Mouse (Mus musculus) layer of hippocampus, postnatal 36 days (tissue): ENCODE measurements around the gene Pdhx. TPM values are rescaled to one million over a fixed set of nuclear protein-coding genes. Genes with fewer than 3 reads are reported as not detected.

Experiments used
- DNase-seq, 2 experiments: peaks; one replicate each; pipeline ENCODE4 v3.0.0; 2022
- total RNA-seq, 2 experiments: library from RNA; stranded (reverse); gene quantifications; 2 replicates each; pipeline ENCODE4 v1.2.3; 2021

Pdhx gene
- 10 to 100 TPM; 61.1 to 66.4 TPM for total RNA-seq

DNA sequence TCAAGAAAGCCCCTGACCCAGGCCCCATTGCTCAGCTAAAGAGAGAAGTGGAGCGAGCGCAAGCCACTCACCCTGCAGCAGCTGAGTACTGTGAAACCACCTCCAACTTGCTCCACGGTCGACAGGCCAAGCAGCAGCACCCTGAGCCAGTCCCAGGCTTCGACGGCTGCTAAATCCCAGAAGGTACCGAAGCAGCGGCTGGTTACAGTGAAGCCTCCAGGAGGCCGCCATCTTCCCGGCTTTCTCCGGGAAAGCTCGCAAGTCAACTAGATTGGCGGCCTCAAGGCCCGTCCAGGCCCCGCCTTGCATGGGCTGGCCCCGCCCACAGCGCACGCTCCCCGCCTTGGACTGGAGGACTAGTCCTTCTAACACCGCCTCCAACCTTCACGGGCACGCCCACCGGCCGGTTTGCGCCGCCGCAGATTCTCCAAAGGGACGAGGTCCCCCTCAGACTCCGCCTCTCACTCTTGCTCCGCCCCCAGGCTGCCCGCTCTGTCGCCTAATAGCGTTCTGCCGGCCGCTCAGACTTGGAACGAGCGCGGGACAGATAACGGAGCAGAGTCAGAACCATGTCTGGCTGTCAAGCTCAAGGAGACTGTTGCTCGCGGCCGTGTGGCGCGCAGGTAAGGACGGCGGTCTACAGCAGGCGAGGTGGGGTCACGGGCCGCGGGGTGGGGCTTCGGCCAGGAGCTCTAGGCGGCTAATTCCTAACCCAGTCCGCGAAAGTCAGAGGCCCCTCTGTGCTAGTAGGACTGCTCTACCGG lies at the start of gene Pdhx, which contains the start of gene Apip:
Gene Pdhx (minus strand): TSS at position 295 of the 764 bp plus-strand sequence.
Gene Apip (plus strand): TSS at position 457 of the 764 bp plus-strand sequence.
- DNase-seq, result peak; percentile 100

DNA sequence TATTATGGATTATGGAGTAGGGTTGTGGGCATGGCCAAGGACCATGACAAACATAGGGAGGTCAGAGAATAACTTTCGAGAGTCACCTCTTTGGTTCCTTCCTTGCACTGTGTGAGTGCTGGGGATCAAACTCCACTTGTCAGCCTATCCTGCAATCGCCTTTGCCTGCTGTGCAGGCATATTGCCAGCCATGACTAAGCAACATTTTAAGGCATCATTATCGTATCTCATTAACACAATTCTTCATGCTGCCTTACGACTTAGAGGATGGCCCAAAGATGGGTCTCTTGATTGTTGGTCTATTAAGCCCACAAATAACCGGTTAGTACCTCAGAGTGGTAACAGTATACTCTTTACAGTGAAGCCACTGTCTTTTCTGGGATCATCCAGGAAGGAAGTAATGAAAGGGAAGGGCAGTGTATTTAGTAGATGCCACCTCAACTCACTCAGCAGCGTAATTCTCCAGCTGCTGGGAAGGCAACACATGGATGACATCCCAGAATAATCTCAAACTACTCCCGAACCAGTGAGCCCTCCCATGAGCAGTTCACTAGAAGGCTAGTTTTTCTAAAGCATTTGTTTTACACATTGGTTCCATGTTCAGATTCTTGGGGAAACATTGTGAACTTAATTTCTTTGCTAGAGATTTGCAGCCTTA lies 46.0 kb upstream of the Pdhx start:
- no peak for DNase-seq

DNA sequence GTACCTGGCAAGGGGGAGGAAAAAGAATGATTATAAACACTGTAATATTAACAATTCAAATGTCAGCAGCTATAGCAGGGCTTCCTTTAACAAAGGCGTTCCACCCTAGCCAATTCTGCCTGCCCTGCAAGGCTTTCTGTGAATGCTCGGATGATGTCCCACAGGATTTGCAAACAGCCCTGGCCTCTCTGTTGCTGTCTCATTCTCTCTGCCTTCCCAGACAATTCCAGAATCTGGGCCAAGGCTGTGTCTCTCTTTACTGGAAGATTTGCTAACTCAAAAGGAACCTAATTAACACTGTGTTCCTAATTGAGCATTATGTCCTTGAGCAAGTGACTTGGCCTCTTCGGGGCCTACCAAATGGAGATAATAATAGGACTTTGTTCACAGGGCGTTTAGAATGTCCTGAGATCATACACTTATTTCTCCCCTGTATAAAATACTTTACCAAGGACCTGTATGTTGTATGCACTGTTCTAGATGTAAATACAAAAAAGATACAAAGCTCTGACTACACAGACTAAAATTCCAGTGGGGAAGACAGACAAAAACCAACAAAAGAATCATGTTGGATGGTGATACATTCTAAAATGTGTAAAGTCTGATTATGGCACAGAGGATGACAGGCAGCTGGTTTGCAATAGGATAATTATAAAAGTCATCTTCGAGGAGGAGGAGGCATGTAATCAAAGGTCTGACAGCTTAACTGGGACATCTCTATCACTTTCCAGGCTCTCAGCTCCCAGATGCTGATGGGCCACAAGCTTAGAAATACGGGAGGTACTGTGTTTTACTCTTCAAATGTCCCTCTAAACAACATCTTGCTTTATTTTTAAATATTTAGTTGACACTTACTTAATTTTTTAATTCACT lies 45.2 kb upstream of the Pdhx start:
- no peak for DNase-seq

- DNase-seq, result no peak
These were observed 43.9 kb upstream of the Pdhx start for GRCm38 (mm10) chr2:103117212-103117611.

DNA sequence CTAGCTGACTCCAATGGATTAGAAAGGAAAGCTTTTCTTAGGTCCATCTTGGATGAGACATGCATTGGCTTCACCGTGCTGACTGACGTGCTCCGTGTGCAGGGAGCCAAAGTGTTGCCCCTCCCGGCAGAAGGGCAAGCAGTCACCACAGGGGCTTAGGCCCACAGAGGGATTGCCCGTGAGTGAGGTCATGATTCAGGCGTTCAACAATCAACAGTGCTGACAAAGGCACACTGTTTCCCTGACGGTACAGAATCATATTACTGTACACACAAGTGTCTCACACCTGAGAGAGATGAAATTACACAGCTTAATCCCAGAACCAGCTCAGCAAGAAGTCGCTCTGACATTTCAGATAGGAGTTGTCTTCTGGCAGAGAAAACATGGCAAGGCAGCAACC lies 38.4 kb upstream of the Pdhx start:
- no peak for DNase-seq

DNA sequence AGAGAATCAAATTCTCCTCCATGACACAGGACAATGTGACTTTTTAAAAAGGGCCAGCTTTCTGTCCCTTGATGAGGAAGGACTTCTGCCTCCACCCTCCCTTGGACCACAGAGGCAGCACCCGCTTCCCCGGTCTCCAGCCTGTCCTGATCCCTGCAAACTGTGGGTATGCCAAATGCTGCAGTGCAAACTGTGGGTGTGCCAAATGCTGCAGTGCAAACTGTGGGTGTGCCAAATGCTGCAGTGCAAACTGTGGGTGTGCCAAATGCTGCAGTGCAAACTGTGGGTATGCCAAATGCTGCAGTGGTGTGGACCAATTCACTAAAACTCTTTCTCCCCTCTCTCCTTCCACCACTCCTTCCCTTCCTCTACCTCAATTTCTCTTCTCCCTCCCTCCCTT lies 32.9 kb upstream of the Pdhx start:
- no peak for DNase-seq

DNA sequence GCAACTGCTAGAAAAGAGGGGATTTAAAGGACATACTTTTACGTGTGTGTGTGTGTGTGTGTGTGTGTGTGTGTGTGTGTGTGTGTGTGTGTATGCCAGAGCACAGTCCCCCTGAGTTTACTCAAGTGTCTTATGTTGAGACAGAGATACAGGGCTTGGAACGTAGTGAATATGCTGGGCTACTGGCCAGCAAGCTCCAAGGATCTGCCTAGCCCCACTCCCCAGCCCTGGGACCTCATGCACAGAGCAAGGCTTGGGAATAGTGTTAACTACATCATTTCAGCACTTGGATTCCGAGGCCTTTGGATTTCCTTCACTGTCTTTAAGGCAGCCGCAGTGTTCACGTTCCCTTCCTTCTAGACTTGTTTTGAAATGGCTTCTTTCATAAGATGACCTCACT lies 29.3 kb upstream of the Pdhx start:
- DNase-seq, result no peak

GRCm38 (mm10) chr2:103089521-103089920 lies 16.2 kb upstream of the Pdhx start:
- DNase-seq, result no peak

- no peak for DNase-seq
These were observed 14.8 kb upstream of the Pdhx start for GRCm38 (mm10) chr2:103088099-103088498.

- DNase-seq, result no peak
These were observed 13.1 kb upstream of the Pdhx start for GRCm38 (mm10) chr2:103086432-103086831.

DNA sequence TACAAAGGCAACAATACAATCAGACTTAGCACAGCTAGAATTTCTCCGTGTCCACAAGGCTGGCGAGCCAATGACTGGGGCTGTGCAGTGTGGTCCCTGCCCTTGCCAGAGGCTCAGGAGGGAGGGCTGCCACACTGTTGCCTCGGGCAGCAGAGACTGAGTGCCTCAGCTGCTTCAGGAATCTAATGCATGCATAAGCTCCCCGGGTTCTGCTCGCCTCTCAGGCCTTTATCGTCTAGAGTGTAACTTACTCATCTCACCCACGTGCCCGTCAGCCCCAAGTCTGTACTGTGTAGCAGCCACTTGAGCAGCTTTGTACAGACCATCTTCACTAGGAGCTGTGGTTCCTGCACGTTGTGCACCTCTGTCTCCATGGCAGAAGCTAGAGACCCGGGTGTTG lies 12.3 kb upstream of the Pdhx start:
- no peak for DNase-seq

GRCm38 (mm10) chr2:103084451-103084850 lies 11.1 kb upstream of the Pdhx start:
- no peak for DNase-seq

- no peak for DNase-seq
These were observed 9.5 kb upstream of the Pdhx start for GRCm38 (mm10) chr2:103082853-103083252.

- no peak for DNase-seq
These were observed 8.4 kb upstream of the Pdhx start for GRCm38 (mm10) chr2:103081706-103082105.

DNA sequence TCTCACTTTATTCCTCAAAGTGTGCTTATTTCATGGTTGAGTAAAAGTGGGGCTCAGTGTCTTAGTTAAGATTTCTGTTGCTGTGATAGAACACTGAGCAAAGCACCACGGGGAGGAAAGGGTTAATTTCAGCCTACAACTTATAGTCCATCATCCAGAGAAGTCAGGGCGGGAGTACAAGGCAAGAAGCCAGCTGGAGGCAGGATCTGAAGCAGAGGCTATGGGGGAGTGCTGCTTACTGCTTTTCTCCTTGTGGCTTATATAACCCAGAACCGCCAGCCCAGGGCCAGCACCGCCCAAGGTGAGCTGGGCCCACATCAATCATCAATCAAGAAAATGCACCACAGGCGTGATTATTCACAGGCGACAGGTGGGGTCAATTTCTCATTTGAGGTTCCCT lies 7.8 kb upstream of the Pdhx start:
- DNase-seq, result no peak

DNA sequence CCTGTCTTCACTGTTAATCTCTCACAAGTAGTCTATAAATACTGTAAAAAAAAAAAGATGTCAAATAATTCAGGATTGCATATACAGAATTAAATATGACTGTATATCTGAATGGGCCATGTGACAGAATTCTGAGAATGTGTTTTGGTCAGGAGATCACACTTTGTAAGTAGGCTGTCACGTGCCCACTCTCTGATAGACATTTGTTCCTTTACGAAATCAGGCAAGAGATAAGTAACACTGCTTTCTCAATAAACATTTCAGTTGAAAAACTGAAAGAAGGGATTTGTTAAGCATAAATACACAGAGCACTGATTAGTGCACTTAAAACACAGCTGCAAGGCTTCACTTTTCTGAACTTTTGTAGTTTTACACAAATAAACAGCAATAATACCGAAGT lies 2.7 kb downstream of the Pdhx start:
- no peak for DNase-seq

GRCm38 (mm10) chr2:103069752-103070405 lies 3.4 kb downstream of the Pdhx start:
- no peak for DNase-seq

- no peak for DNase-seq
These were observed 4.7 kb downstream of the Pdhx start for GRCm38 (mm10) chr2:103068602-103069001.

DNA sequence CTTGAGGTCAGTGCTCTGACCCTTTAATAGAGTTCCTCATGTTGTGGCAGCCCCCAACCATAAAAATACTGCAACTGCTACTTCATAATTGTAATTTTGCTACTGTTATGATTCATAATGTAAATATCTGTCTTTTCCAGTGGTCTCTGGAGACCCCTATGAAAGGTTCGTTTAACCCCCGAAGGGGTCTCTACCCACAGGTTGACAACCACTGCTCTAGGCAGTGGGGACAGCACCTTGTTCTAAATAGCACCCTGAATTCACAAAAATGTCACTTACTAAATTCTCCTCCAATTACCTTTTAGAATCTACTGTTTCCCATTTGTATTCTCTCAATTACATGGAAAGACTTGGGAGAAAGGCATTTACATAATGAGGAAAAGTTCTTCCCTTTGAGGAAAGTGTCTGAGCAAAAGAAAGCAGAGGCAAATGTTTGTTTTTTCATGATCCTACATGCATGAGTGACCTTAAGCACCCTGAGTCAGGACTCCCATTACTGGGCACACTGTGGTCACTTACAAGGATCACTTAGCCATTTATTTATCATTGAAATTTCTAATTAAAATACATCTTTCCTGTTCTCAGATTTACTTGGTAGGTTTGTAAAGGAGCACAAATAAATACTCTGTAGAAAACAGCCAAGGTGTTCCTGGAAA lies 5.6 kb downstream of the Pdhx start:
- DNase-seq, result no peak

- DNase-seq, result no peak
These were observed 6.4 kb downstream of the Pdhx start for GRCm38 (mm10) chr2:103066683-103067551.

- DNase-seq, result no peak
These were observed 10.4 kb downstream of the Pdhx start for GRCm38 (mm10) chr2:103062865-103063264.
